Mouse (Mus musculus): Measurements from ENCODE around the gene Pan3.

DNA sequence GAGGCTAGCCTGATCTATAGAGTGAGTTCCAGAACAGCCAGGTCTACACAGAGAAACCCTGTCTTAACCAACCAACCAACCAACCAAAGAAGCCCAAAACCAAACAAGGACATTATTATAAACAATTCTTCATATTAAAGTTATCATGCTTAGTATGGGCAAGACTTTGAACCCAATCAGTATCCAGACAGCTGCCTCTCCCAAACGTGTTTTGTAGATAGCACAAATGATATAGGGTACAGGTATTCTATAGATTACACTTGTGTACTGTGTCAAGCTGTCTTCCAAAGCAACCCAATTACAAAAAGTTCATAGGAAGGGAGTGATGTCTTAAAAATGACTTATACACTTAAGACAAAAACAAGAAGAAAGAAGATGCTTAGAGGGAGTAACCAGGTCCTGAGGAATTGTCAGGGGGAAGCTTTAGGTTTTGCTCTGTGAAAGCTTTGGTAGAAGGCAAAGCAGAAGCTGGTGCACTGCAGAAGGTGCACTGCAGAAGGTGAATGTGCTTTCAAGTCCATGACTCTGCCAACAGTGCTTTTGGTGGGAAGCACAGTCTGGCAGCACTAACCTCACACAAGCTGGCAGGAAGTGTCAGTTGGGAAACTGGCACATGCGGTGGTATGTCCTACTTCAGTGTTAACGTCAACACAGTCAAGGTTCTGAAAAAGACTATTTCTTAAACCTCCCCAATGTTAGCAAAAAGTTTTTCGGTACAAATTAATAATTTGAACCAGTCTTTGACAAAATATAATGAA, 3.7 kb upstream of the Pan3 start:
- TF ChIP-seq ZC3H11A (IDR thresholded peaks at IDR 0.05; ENCODE audit: borderline replicate concordance, low read depth, low read length) (no peak), MAFK (IDR thresholded peaks at IDR 0.05; ENCODE audit: insufficient read depth, low read depth, low read length) (no peak), CHD2 (IDR thresholded peaks at IDR 0.05; ENCODE audit: low read depth, low read length) (no peak)
